Mouse (Mus musculus) forebrain, embryonic 13.5 days (tissue): Measurements from ENCODE around the gene Zkscan6. TPM values are rescaled to one million over a fixed set of nuclear protein-coding genes. Genes with fewer than 3 reads are reported as not detected.

Experiments
- ATAC-seq: fragments of 200-750 bp; cut with Nextera tagmentation; 2 replicates; pipeline ENCODE4 v1.8.0; 2017
- H3K27ac ChIP-seq: fragments of 300-500 bp; sonication (generic); 2 replicates; pipeline ENCODE4 v1.5.1; 2015; ENCODE audit warnings: inconsistent platforms, mild to moderate bottlenecking, moderate library complexity
- H3K27me3 ChIP-seq: fragments of 300-500 bp; sonication (generic); 2 replicates; pipeline ENCODE4 v1.6.1; 2015; ENCODE audit warnings: mild to moderate bottlenecking, inconsistent platforms
- H3K36me3 ChIP-seq: fragments of 300-500 bp; sonication (generic); 2 replicates; pipeline ENCODE4 v1.6.1; 2015; ENCODE audit warnings: mild to moderate bottlenecking, inconsistent platforms; ENCODE audit not compliant: poor library complexity, severe bottlenecking
- H3K4me1 ChIP-seq: fragments of 300-500 bp; sonication (generic); 2 replicates; pipeline ENCODE4 v1.6.1; 2015; ENCODE audit warnings: inconsistent platforms
- H3K4me2 ChIP-seq: fragments of 300-500 bp; sonication (generic); 2 replicates; pipeline ENCODE4 v1.6.1; 2015; ENCODE audit warnings: inconsistent platforms, mild to moderate bottlenecking, moderate library complexity
- H3K4me3 ChIP-seq: fragments of 300-500 bp; sonication (generic); 2 replicates; pipeline ENCODE4 v1.5.1; 2015; ENCODE audit warnings: mild to moderate bottlenecking, inconsistent platforms
- H3K9ac ChIP-seq: fragments of 300-500 bp; sonication (generic); 2 replicates; pipeline ENCODE4 v1.6.1; 2015; ENCODE audit warnings: mild to moderate bottlenecking, inconsistent platforms
- H3K9me3 ChIP-seq: fragments of 300-500 bp; sonication (generic); replicated peaks from 2 replicates; pipeline ENCODE4 v1.6.1; 2016; ENCODE audit warnings: inconsistent platforms
- WGBS: fragments of 180-500 bp; shearing (Covaris S2); methylation state at CpG from one replicate; pipeline ENCODE4 v1.1.7; 2015; 5-methylcytosine and 5-hydroxymethylcytosine counted together
- polyA plus RNA-seq: library from polyadenylated mRNA; unstranded; fragments of >200 nt; fragmentation: Nextera tagmentation; extraction: Ambion mirVana; gene quantifications from 2 replicates; pipeline ENCODE4 v1.2.1, GENCODE M21; 2015

The Zkscan6 gene
- polyA plus RNA-seq, 1 experiment from 2014 or later = 19.3 TPM

GRCm38 (mm10) chr11:65818193-65818592 lies 11.2 kb downstream of the Zkscan6 start:
- H3K4me2 ChIP-seq = no peak overlapping the region
- ATAC-seq = no peak
- no peaks in the 10 kb centered on the region for H3K9me3 ChIP-seq
- peaks cover 40% of the 10 kb centered on the region for H3K36me3 ChIP-seq
- H3K27ac ChIP-seq = no peak overlapping the region
- H3K4me1 ChIP-seq = peaks cover 10% of the 10 kb centered on the region
- no peak overlapping the region for H3K9ac ChIP-seq
- H3K27me3 ChIP-seq = no peaks in the 10 kb centered on the region
- WGBS = 88% methylated on average over 1 of the region's 1 CpGs
- H3K4me3 ChIP-seq = no peak overlapping the region

GRCm38 (mm10) chr11:65820280-65820679 lies 13.3 kb downstream of the Zkscan6 start:
- no peak overlapping the region for H3K27ac ChIP-seq
- no peak overlapping the region for H3K4me2 ChIP-seq
- no peak overlapping the region for H3K9ac ChIP-seq
- peaks cover 10% of the 10 kb centered on the region for H3K4me1 ChIP-seq
- ATAC-seq = peak; percentile 57; the same call in 1 of the 2 replicates
- no peak overlapping the region for H3K4me3 ChIP-seq
- WGBS = 72% methylated on average over 5 of the region's 5 CpGs
- H3K9me3 ChIP-seq = no peaks in the 10 kb centered on the region
- peaks cover 40% of the 10 kb centered on the region for H3K36me3 ChIP-seq
- H3K27me3 ChIP-seq = no peaks in the 10 kb centered on the region

- ATAC-seq = peak; percentile 84
- no peak overlapping the region for H3K9ac ChIP-seq
- 7% methylated on average over 7 of the region's 7 CpGs for WGBS
- peaks cover 35% of the 10 kb centered on the region for H3K36me3 ChIP-seq
- peaks cover 7% of the 10 kb centered on the region for H3K4me1 ChIP-seq
- no peak overlapping the region for H3K4me2 ChIP-seq
- H3K27me3 ChIP-seq = no peaks in the 10 kb centered on the region
- no peak overlapping the region for H3K4me3 ChIP-seq
- H3K27ac ChIP-seq = no peak overlapping the region
- no peaks in the 10 kb centered on the region for H3K9me3 ChIP-seq
These were observed 13.9 kb downstream of the Zkscan6 start for GRCm38 (mm10) chr11:65820877-65821276.

GRCm38 (mm10) chr11:65824556-65824955 lies 17.6 kb downstream of the Zkscan6 start:
- Histone ChIP-seq H3K9me3 (no peaks in the 10 kb centered on the region), H3K9ac (no peak overlapping the region), H3K4me3 (no peak overlapping the region), H3K27me3 (no peaks in the 10 kb centered on the region), H3K4me1 (no peaks in the 10 kb centered on the region), H3K4me2 (no peak overlapping the region), H3K36me3 (peaks cover 58% of the 10 kb centered on the region), H3K27ac (no peak overlapping the region)
- 96% methylated on average over 3 of the region's 3 CpGs for WGBS
- ATAC-seq = no peak

GRCm38 (mm10) chr11:65838999-65839398 lies 32.0 kb downstream of the Zkscan6 start:
- no peak overlapping the region for H3K27ac ChIP-seq
- H3K27me3 ChIP-seq = no peaks in the 10 kb centered on the region
- H3K4me2 ChIP-seq = no peak overlapping the region
- peaks cover 3% of the 10 kb centered on the region; the same call in 1 of the 2 replicates for H3K36me3 ChIP-seq
- no peak; the same call in 1 of the 2 replicates for ATAC-seq
- WGBS = 83% methylated on average over 8 of the region's 8 CpGs
- H3K4me1 ChIP-seq = no peaks in the 10 kb centered on the region
- H3K9me3 ChIP-seq = no peaks in the 10 kb centered on the region
- no peak overlapping the region for H3K9ac ChIP-seq
- H3K4me3 ChIP-seq = no peak overlapping the region

- Histone ChIP-seq H3K27ac (no peak overlapping the region), H3K4me1 (no peaks in the 10 kb centered on the region), H3K36me3 (no peaks in the 10 kb centered on the region), H3K4me3 (no peak overlapping the region), H3K4me2 (no peak overlapping the region), H3K9ac (no peak overlapping the region), H3K27me3 (no peaks in the 10 kb centered on the region), H3K9me3 (no peaks in the 10 kb centered on the region)
- 89% methylated on average over 5 of the region's 5 CpGs for WGBS
- no peak for ATAC-seq
These were observed 39.5 kb downstream of the Zkscan6 start for GRCm38 (mm10) chr11:65846446-65846845.

- Histone ChIP-seq H3K4me3 (no peak overlapping the region), H3K4me1 (no peaks in the 10 kb centered on the region), H3K36me3 (no peaks in the 10 kb centered on the region), H3K27ac (no peak overlapping the region), H3K9ac (no peak overlapping the region), H3K9me3 (no peaks in the 10 kb centered on the region), H3K27me3 (no peaks in the 10 kb centered on the region), H3K4me2 (no peak overlapping the region)
- WGBS = 34% methylated on average over 1 of the region's 1 CpGs
- ATAC-seq = no peak
These were observed 45.1 kb downstream of the Zkscan6 start for GRCm38 (mm10) chr11:65852066-65852465.

DNA sequence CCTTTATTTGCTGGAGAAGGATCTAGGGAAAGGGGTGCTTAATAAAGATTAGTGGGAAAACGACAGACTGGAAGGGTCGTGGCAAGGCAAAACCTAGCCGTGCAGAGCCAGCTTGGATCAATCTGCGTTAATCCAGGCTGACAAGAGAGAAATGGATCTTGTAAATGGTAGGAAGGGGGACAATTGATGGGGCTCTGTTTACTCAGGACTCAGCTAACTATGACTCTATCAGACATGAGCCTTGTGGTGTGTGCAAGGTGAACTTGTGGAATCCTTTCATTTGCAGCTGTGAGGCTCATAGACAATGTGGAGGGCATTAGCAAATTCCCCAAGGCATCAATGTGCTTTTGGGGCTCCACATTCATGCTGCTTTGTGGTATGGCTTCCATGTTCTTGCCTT lies 54.5 kb downstream of the Zkscan6 start:
- Histone ChIP-seq H3K27me3 (0 out of 2 replicates have a peak, but pooled peaks cover 6% of the 10 kb centered on the region), H3K4me2 (no peak overlapping the region), H3K4me3 (no peak overlapping the region), H3K9me3 (no peaks in the 10 kb centered on the region), H3K27ac (no peak overlapping the region), H3K9ac (no peak overlapping the region), H3K4me1 (no peaks in the 10 kb centered on the region), H3K36me3 (no peaks in the 10 kb centered on the region)
- 33% methylated on average over 4 of the region's 4 CpGs for WGBS
- ATAC-seq = no peak

GRCm38 (mm10) chr11:65877146-65877775 lies 70.3 kb downstream of the Zkscan6 start:
- ATAC-seq = peak; percentile 57; the same call in 1 of the 2 replicates
- no peak overlapping the region for H3K4me3 ChIP-seq

More at GRCm38 (mm10) chr11:65877146-65877775, 70.3 kb downstream of the Zkscan6 start:
- Histone ChIP-seq H3K27me3 (peaks cover 57% of the 10 kb centered on the region), H3K9me3 (no peaks in the 10 kb centered on the region), H3K27ac (no peak overlapping the region), H3K4me2 (no peak overlapping the region), H3K4me1 (peaks cover 17% of the 10 kb centered on the region), H3K36me3 (no peaks in the 10 kb centered on the region), H3K9ac (no peak overlapping the region)
- 14% methylated on average over 1 of the region's 1 CpGs for WGBS

Other genes starting within 250 kb of the Zkscan6 start
- gene Map2k4, start 18.9 kb upstream of the Zkscan6 start, polyA plus RNA-seq = 65.2 and 72.3 TPM in 2 replicates